Mouse (Mus musculus): ENCODE results near the gene Tbcd. TPM values are rescaled to one million over a fixed set of nuclear protein-coding genes. Genes with fewer than 3 reads are reported as not detected.

Gene Tbcd
- polyA plus RNA-seq, 1 experiment from 2014 or later: 16.5 TPM

DNA sequence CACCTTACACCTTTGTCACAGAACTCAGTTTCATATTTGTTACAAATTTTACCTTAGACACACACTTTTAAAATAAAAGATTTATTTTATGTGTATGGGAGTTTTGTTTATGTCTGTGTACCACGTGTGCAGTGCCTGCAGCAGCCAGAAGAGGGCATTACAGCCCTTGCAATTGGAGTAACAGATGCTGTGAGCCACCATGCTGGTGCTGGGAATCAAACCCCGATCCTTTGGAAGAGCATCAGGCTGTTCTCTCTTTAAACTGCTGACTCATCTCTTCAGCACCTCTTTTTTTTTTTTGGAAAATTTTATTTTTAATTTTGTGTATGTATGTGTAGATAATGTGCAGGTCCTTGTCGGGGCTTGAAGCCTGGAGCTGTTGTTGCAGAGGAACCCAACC lies 6.1 kb downstream of the Tbcd start:
- Histone ChIP-seq H3K9me3 (replicated peaks; ENCODE audit: control insufficient read depth, low read length) (no peaks in the 10 kb centered on the region), H3K4me1 (ENCODE audit: control insufficient read depth, insufficient read depth, low read length) (no peaks in the 10 kb centered on the region), H3K4me2 (no peak overlapping the region), H3K27me3 (ENCODE audit: control insufficient read depth, insufficient read depth, low read length) (no peaks in the 10 kb centered on the region), H3K9ac (ENCODE audit: low read depth, low read length) (no peak overlapping the region), H3K27ac (ENCODE audit: low read depth, low read length) (no peak overlapping the region), H3K36me3 (ENCODE audit: control insufficient read depth, insufficient read depth, low read length) (peaks cover 10% of the 10 kb centered on the region), H3K4me3 (ENCODE audit: low read depth, low read length) (no peak overlapping the region)
- 88% methylated on average over 3 of the region's 3 CpGs for WGBS (ENCODE audit: insufficient replicate concordance)
- no peak for ATAC-seq (replicated peaks; ENCODE audit: insufficient number of reproducible peaks, low FRiP score, low TSS enrichment)

GRCm38 (mm10) chr11:121467408-121467807 lies 15.7 kb downstream of the Tbcd start:
- Histone ChIP-seq H3K27ac (ENCODE audit: low read depth, low read length) (no peak overlapping the region), H3K27me3 (ENCODE audit: control insufficient read depth, insufficient read depth, low read length) (no peaks in the 10 kb centered on the region), H3K9me3 (replicated peaks; ENCODE audit: control insufficient read depth, low read length) (no peaks in the 10 kb centered on the region), H3K4me3 (ENCODE audit: low read depth, low read length) (no peak overlapping the region), H3K9ac (ENCODE audit: low read depth, low read length) (no peak overlapping the region), H3K36me3 (ENCODE audit: control insufficient read depth, insufficient read depth, low read length) (no peaks in the 10 kb centered on the region; the same call in 1 of the 2 replicates), H3K4me1 (ENCODE audit: control insufficient read depth, insufficient read depth, low read length) (no peaks in the 10 kb centered on the region), H3K4me2 (no peak overlapping the region)
- 88% methylated on average over 6 of the region's 6 CpGs for WGBS (ENCODE audit: insufficient replicate concordance)
- no peak for ATAC-seq (replicated peaks; ENCODE audit: insufficient number of reproducible peaks, low FRiP score, low TSS enrichment)

GRCm38 (mm10) chr11:121474831-121475230 lies 23.1 kb downstream of the Tbcd start:
- 75% methylated on average over 3 of the region's 3 CpGs for WGBS (ENCODE audit: insufficient replicate concordance)
- H3K9me3 ChIP-seq (replicated peaks; ENCODE audit: control insufficient read depth, low read length): no peaks in the 10 kb centered on the region
- no peak overlapping the region for H3K4me3 ChIP-seq (ENCODE audit: low read depth, low read length)
- no peak for ATAC-seq (replicated peaks; ENCODE audit: insufficient number of reproducible peaks, low FRiP score, low TSS enrichment)
- no peak overlapping the region for H3K9ac ChIP-seq (ENCODE audit: low read depth, low read length)
- H3K27ac ChIP-seq (ENCODE audit: low read depth, low read length): no peak overlapping the region
- no peaks in the 10 kb centered on the region; the same call in 1 of the 2 replicates for H3K36me3 ChIP-seq (ENCODE audit: control insufficient read depth, insufficient read depth, low read length)
- no peaks in the 10 kb centered on the region for H3K4me1 ChIP-seq (ENCODE audit: control insufficient read depth, insufficient read depth, low read length)
- no peak overlapping the region for H3K4me2 ChIP-seq
- no peaks in the 10 kb centered on the region for H3K27me3 ChIP-seq (ENCODE audit: control insufficient read depth, insufficient read depth, low read length)

GRCm38 (mm10) chr11:121475699-121476415 lies 24.1 kb downstream of the Tbcd start:
- 40% methylated on average over 9 of the region's 9 CpGs for WGBS (ENCODE audit: insufficient replicate concordance)
- H3K36me3 ChIP-seq (ENCODE audit: control insufficient read depth, insufficient read depth, low read length): no peaks in the 10 kb centered on the region; the same call in 1 of the 2 replicates
- no peak overlapping the region for H3K27ac ChIP-seq (ENCODE audit: low read depth, low read length)
- no peak for ATAC-seq (replicated peaks; ENCODE audit: insufficient number of reproducible peaks, low FRiP score, low TSS enrichment)
- no peak overlapping the region for H3K4me2 ChIP-seq
- no peak overlapping the region for H3K4me3 ChIP-seq (ENCODE audit: low read depth, low read length)
- no peaks in the 10 kb centered on the region for H3K9me3 ChIP-seq (replicated peaks; ENCODE audit: control insufficient read depth, low read length)
- no peak overlapping the region for H3K9ac ChIP-seq (ENCODE audit: low read depth, low read length)
- no peaks in the 10 kb centered on the region for H3K4me1 ChIP-seq (ENCODE audit: control insufficient read depth, insufficient read depth, low read length)
- H3K27me3 ChIP-seq (ENCODE audit: control insufficient read depth, insufficient read depth, low read length): no peaks in the 10 kb centered on the region

GRCm38 (mm10) chr11:121479476-121480203 lies 27.9 kb downstream of the Tbcd start:
- no peak overlapping the region for H3K27ac ChIP-seq (ENCODE audit: low read depth, low read length)
- H3K9ac ChIP-seq (ENCODE audit: low read depth, low read length): no peak overlapping the region
- no peak overlapping the region for H3K4me2 ChIP-seq
- H3K27me3 ChIP-seq (ENCODE audit: control insufficient read depth, insufficient read depth, low read length): no peaks in the 10 kb centered on the region
- H3K4me1 ChIP-seq (ENCODE audit: control insufficient read depth, insufficient read depth, low read length): no peaks in the 10 kb centered on the region
- no peaks in the 10 kb centered on the region; the same call in 1 of the 2 replicates for H3K36me3 ChIP-seq (ENCODE audit: control insufficient read depth, insufficient read depth, low read length)
- ATAC-seq (replicated peaks; ENCODE audit: insufficient number of reproducible peaks, low FRiP score, low TSS enrichment): no peak
- WGBS (ENCODE audit: insufficient replicate concordance): 83% methylated on average over 15 of the region's 15 CpGs
- no peak overlapping the region for H3K4me3 ChIP-seq (ENCODE audit: low read depth, low read length)
- no peaks in the 10 kb centered on the region for H3K9me3 ChIP-seq (replicated peaks; ENCODE audit: control insufficient read depth, low read length)

DNA sequence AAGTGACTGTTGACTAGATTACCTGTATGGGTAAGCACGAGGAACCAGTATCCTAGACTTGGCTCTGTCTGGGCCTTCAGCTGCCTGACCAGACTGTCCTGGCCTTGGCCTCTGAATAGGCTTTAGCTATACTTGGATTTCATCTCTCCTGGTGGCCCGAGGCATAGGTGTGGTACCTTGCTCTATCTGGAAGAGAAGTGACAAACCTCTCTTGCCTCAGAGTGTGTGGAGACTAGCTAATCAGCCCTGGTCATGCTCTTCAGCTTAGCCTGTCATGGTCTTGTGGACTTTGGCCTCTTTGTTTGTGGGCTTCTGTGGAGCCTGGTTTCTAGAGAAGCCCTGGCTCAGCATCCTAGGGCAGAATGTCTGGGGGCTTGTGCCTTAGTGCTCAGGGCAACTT lies 29.4 kb downstream of the Tbcd start:
- no peak for ATAC-seq (replicated peaks; ENCODE audit: insufficient number of reproducible peaks, low FRiP score, low TSS enrichment)

DNA sequence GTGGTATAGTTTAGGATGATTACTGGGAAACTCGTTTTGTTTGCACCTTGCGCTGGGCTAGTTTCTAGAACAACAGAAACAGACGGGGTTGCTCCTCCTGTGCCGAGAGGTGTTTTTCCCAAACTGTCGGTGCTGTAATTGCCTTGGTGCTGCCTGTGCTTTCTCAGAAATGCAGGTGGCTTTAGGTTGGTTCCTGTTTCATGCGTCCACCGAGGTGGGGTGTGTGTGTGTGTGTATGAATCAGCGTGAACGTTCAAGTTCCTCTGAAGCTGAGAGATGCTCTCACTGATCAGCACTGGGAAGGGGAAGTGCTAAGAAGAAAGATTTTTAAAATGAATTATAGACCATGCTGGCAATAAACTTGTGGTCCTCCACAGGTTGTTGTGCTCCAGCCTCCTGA lies 34.1 kb downstream of the Tbcd start:
- H3K9me3 ChIP-seq (replicated peaks; ENCODE audit: control insufficient read depth, low read length): no peaks in the 10 kb centered on the region
- H3K4me3 ChIP-seq (ENCODE audit: low read depth, low read length): no peak overlapping the region
- H3K4me2 ChIP-seq: no peak overlapping the region
- no peaks in the 10 kb centered on the region for H3K36me3 ChIP-seq (ENCODE audit: control insufficient read depth, insufficient read depth, low read length)
- no peak for ATAC-seq (replicated peaks; ENCODE audit: insufficient number of reproducible peaks, low FRiP score, low TSS enrichment)
- H3K4me1 ChIP-seq (ENCODE audit: control insufficient read depth, insufficient read depth, low read length): no peaks in the 10 kb centered on the region
- WGBS (ENCODE audit: insufficient replicate concordance): 88% methylated on average over 9 of the region's 9 CpGs
- H3K27ac ChIP-seq (ENCODE audit: low read depth, low read length): no peak overlapping the region
- no peaks in the 10 kb centered on the region for H3K27me3 ChIP-seq (ENCODE audit: control insufficient read depth, insufficient read depth, low read length)
- no peak overlapping the region for H3K9ac ChIP-seq (ENCODE audit: low read depth, low read length)

More for the DNA sequence above, 29.4 kb downstream of the Tbcd start:
- H3K36me3 ChIP-seq (ENCODE audit: control insufficient read depth, insufficient read depth, low read length): no peaks in the 10 kb centered on the region; the same call in 1 of the 2 replicates
- H3K9me3 ChIP-seq (replicated peaks; ENCODE audit: control insufficient read depth, low read length): no peaks in the 10 kb centered on the region
- H3K27me3 ChIP-seq (ENCODE audit: control insufficient read depth, insufficient read depth, low read length): no peaks in the 10 kb centered on the region
- no peak overlapping the region for H3K4me3 ChIP-seq (ENCODE audit: low read depth, low read length)
- no peak overlapping the region for H3K4me2 ChIP-seq
- no peak overlapping the region for H3K9ac ChIP-seq (ENCODE audit: low read depth, low read length)
- WGBS (ENCODE audit: insufficient replicate concordance): 94% methylated on average over 2 of the region's 2 CpGs
- H3K4me1 ChIP-seq (ENCODE audit: control insufficient read depth, insufficient read depth, low read length): no peaks in the 10 kb centered on the region
- H3K27ac ChIP-seq (ENCODE audit: low read depth, low read length): no peak overlapping the region

DNA sequence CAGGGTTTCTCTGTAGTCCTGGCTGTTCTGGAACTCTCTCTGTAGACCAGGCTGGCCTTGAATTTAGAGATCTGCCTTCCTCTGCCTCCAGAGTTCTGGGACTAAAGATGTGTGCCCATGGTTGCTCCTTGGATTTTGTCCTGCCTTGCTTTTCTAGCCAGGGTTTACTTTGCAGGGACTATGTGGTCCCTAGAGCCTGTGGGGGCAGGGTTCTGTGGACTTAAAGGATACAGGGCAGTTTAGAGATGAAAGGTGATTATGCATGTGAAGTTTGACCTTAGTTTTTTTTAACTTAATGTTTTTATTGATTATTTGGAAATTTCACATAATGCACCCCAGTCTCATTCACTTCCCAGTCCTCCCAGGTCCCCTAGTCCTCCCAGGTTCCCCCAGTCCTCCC lies 38.9 kb downstream of the Tbcd start:
- Histone ChIP-seq H3K9me3 (replicated peaks; ENCODE audit: control insufficient read depth, low read length) (no peaks in the 10 kb centered on the region), H3K27ac (ENCODE audit: low read depth, low read length) (no peak overlapping the region), H3K27me3 (ENCODE audit: control insufficient read depth, insufficient read depth, low read length) (no peaks in the 10 kb centered on the region), H3K4me1 (ENCODE audit: control insufficient read depth, insufficient read depth, low read length) (no peaks in the 10 kb centered on the region), H3K36me3 (ENCODE audit: control insufficient read depth, insufficient read depth, low read length) (no peaks in the 10 kb centered on the region), H3K9ac (ENCODE audit: low read depth, low read length) (no peak overlapping the region), H3K4me2 (no peak overlapping the region), H3K4me3 (ENCODE audit: low read depth, low read length) (no peak overlapping the region)
- ATAC-seq (replicated peaks; ENCODE audit: insufficient number of reproducible peaks, low FRiP score, low TSS enrichment): no peak

DNA sequence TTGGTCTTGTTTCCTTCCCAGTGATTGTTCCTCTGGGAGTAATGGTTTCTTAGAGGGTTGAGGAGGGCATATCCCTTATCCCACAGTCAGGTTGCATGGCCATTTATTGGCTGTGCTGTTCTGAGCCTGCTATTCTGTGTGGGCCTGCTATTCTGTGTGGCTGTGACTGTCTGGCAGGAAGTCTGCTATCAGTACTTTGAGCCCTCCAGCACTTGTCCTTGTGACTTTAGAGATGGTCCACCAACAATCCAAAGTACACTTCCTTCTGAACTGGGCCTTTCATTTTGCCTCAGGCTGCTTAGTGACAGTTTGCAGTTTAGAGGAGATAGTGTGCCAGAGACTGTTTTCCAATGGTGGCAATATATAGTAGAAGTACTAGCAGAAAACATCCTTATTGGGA lies 48.8 kb downstream of the Tbcd start:
- H3K9ac ChIP-seq (ENCODE audit: low read depth, low read length): no peak overlapping the region
- no peak overlapping the region for H3K27ac ChIP-seq (ENCODE audit: low read depth, low read length)
- no peak overlapping the region for H3K4me3 ChIP-seq (ENCODE audit: low read depth, low read length)
- no peak overlapping the region for H3K4me2 ChIP-seq
- peaks cover 11% of the 10 kb centered on the region; the same call in 1 of the 2 replicates for H3K4me1 ChIP-seq (ENCODE audit: control insufficient read depth, insufficient read depth, low read length)
- H3K36me3 ChIP-seq (ENCODE audit: control insufficient read depth, insufficient read depth, low read length): no peaks in the 10 kb centered on the region; the same call in 1 of the 2 replicates
- H3K27me3 ChIP-seq (ENCODE audit: control insufficient read depth, insufficient read depth, low read length): no peaks in the 10 kb centered on the region
- ATAC-seq (replicated peaks; ENCODE audit: insufficient number of reproducible peaks, low FRiP score, low TSS enrichment): no peak
- H3K9me3 ChIP-seq (replicated peaks; ENCODE audit: control insufficient read depth, low read length): no peaks in the 10 kb centered on the region
